Mouse (Mus musculus) spleen, adult 2 months (tissue): Measurements from ENCODE around the gene Bean1. TPM values are rescaled to one million over a fixed set of nuclear protein-coding genes. Genes with fewer than 3 reads are reported as not detected.

ENCODE experiments used
- DNase-seq, 2 experiments: peaks; one replicate each; pipeline versions ENCODE4 v3.0.0 to v3.0.0-alpha.2; 2012 to 2021; ENCODE audit warnings: low spot score in 2 of 2, low read depth in 1 of 2
- H3K27ac ChIP-seq: fragments of 200-500 bp; 2 replicates; pipeline ENCODE4 v1.5.1; 2012; ENCODE audit warnings: low read length, inconsistent platforms; ENCODE audit not compliant: insufficient read depth
- H3K27me3 ChIP-seq: fragments of 200-500 bp; 2 replicates; pipeline ENCODE4 v1.6.1; 2012; ENCODE audit warnings: mild to moderate bottlenecking, moderate library complexity, low read length, inconsistent platforms; ENCODE audit not compliant: control insufficient read depth, insufficient read depth
- H3K36me3 ChIP-seq: fragments of 200-500 bp; 2 replicates; pipeline ENCODE4 v1.6.1; 2012; ENCODE audit warnings: mild to moderate bottlenecking, low read length, inconsistent platforms; ENCODE audit not compliant: control insufficient read depth, insufficient read depth
- H3K4me1 ChIP-seq: fragments of 200-500 bp; 2 replicates; pipeline ENCODE4 v1.6.1; 2011; ENCODE audit warnings: inconsistent platforms; ENCODE audit not compliant: control insufficient read depth, insufficient read depth, insufficient read length
- H3K4me3 ChIP-seq: fragments of 200-500 bp; 2 replicates; pipeline ENCODE4 v1.5.1; 2011; ENCODE audit warnings: mild to moderate bottlenecking, inconsistent platforms; ENCODE audit not compliant: insufficient read depth, insufficient read length; ENCODE audit errors: extremely low read depth
- CTCF ChIP-seq: fragments of 200-500 bp; IDR thresholded peaks from 2 replicates; pipeline ENCODE4 v1.5.1; 2011; ENCODE audit warnings: mild to moderate bottlenecking, inconsistent platforms; ENCODE audit not compliant: insufficient read depth, insufficient read length, insufficient replicate concordance; ENCODE audit errors: extremely low read depth
- POLR2A ChIP-seq: fragments of 200-500 bp; IDR thresholded peaks from 2 replicates; pipeline ENCODE4 v1.6.1; 2011; ENCODE audit warnings: low read depth, low read length, inconsistent platforms
- WGBS: fragments of 180-500 bp; shearing (Covaris S2); methylation state at CpG from one replicate; pipeline ENCODE4 v1.1.7; 2018; 5-methylcytosine and 5-hydroxymethylcytosine counted together
- polyA plus RNA-seq: library from polyadenylated mRNA; depleted of rRNA; stranded (reverse); fragments of >200 nt; gene quantifications from 2 replicates; pipeline ENCODE4 v1.2.3, GENCODE M21; 2012; rRNA removed

Gene Bean1
- 0.63 and 0.72 TPM in 2 replicates for polyA plus RNA-seq

DNA sequence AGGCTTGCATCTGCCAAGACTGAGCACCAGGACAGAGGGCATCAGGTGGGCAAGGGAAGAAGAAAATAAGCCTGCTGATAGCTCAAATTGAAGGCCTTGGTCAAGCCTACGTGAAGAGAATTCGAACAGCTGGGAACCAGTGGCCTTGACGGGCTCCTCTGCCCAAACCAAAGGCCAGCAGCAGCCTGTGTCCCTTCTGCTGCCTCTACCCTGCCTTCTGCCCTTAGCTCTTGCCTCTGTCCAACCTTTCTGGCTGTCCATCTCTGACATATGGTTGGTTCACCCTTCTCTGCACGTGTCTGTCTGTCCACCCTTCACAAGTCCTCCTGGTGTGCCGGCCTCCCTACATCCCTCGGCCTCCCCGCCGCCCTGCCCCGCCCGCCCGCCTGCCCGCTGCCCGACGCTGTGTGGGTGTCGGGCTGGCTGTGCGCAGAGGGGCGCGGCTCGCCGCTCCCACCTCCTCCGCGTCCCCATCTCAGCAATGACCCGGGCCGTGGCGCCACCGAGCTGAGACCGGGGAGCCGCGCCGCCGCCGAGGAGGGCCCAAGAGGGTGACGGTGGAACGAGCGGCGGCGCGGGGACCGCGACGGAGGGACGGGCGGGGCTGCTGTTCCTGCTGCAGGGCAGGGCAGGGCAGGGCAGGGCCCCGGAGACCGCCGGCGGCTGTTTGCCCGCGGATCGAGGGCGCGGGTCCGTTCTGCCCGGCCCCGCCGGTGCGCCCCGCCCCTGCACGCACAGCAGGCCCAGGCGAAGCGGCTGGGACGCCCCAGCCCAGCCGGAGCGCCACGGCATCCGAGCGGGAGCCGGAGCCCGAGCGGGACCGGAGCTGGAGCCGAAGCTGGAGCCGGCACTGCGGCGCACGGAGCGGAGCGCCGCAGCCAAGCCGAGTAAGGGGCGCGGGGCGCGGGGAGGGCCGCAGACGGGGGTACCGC is at the start of gene Bean1:
TSS of gene Bean1 (plus strand) at position 325 of the 932 bp plus-strand sequence.
- Histone ChIP-seq H3K36me3 (no peaks in the 10 kb centered on the region), H3K27ac (no peak within 1 kb of the TSS), H3K27me3 (peaks cover 17% of the 10 kb centered on the region), H3K4me1 (peaks cover 8% of the 10 kb centered on the region; the same call in 1 of the 2 replicates), H3K4me3 (peak within 1 kb of the TSS; percentile 41; the same call in 1 of the 2 replicates)
- TF ChIP-seq CTCF (no peak), POLR2A (no peak)
- 3% methylated on average over 84 of the region's 87 CpGs for WGBS
- peak in 1 of 2 experiments; percentile 33 for DNase-seq

- DNase-seq: no peak
- no peaks in the 10 kb centered on the region for H3K27me3 ChIP-seq
- no peak overlapping the region for H3K27ac ChIP-seq
- H3K4me3 ChIP-seq: no peak overlapping the region
- H3K36me3 ChIP-seq: no peaks in the 10 kb centered on the region
- peaks cover 17% of the 10 kb centered on the region; the same call in 1 of the 2 replicates for H3K4me1 ChIP-seq
- WGBS: 84% methylated on average over 12 of the region's 12 CpGs
- no peak for TF ChIP-seq CTCF
- no peak for TF ChIP-seq POLR2A
These were observed 48.4 kb upstream of the Bean1 start for GRCm38 (mm10) chr8:104121640-104122416.

GRCm38 (mm10) chr8:104123080-104123657 is 47.1 kb upstream of the Bean1 start:
- WGBS: 93% methylated on average over 2 of the region's 2 CpGs
- Histone ChIP-seq H3K27me3 (no peaks in the 10 kb centered on the region), H3K4me1 (peaks cover 21% of the 10 kb centered on the region; the same call in 1 of the 2 replicates), H3K4me3 (no peak overlapping the region), H3K27ac (no peak overlapping the region), H3K36me3 (no peaks in the 10 kb centered on the region)
- no peak for TF ChIP-seq POLR2A
- TF ChIP-seq CTCF: no peak
- DNase-seq: no peak

DNA sequence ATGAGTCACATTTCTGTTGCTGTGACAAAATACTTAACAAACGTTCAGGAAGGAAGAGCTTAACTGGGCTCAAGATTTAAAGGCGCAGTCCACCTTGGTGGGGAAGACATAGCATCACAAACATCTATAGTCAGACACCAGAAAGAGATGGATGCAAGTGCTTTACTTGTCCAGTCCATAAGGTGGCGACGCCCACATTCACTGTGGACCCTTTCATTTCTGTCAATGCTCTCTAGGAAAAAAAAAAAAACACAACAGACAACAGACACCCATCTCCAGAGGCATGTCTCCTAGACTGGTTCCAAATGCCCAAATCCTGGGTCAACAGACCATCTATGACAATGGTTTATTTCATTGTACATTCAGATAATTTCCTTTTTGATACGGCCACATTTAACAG is 45.7 kb upstream of the Bean1 start:
- TF ChIP-seq POLR2A (no peak), CTCF (no peak)
- no peaks in the 10 kb centered on the region for H3K27me3 ChIP-seq
- 65% methylated on average over 5 of the region's 5 CpGs for WGBS
- no peaks in the 10 kb centered on the region for H3K36me3 ChIP-seq
- no peak overlapping the region for H3K4me3 ChIP-seq
- H3K27ac ChIP-seq: no peak overlapping the region
- no peak for DNase-seq
- peaks cover 25% of the 10 kb centered on the region; the same call in 1 of the 2 replicates for H3K4me1 ChIP-seq

GRCm38 (mm10) chr8:104127160-104127883 is 42.9 kb upstream of the Bean1 start:
- WGBS: 43% methylated on average over 4 of the region's 4 CpGs
- H3K27me3 ChIP-seq: no peaks in the 10 kb centered on the region
- H3K4me3 ChIP-seq: no peak overlapping the region
- peak overlapping the region; percentile 77; the same call in 1 of the 2 replicates for H3K27ac ChIP-seq
- H3K4me1 ChIP-seq: peaks cover 26% of the 10 kb centered on the region; the same call in 1 of the 2 replicates
- TF ChIP-seq POLR2A (no peak), CTCF (no peak)
- DNase-seq: peak; percentile 32 to 53
- no peaks in the 10 kb centered on the region for H3K36me3 ChIP-seq

DNA sequence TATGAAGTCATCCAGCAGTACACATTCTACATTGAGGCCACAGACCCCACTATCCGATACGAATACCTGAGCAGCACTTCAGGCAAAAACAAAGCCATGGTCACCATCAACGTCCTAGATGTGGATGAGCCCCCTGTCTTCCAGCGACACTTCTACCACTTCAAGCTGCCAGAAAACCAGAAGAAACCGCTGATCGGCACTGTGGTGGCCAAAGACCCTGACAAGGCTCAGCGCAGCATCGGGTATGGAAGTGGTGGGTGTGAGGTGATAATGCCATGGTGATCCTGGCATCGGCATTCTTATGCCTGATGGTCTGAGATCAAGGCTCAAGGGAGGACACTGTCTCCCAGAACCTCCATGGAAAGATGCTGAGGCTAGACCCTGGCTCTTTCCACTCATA is 39.3 kb upstream of the Bean1 start:
- TF ChIP-seq POLR2A: no peak
- no peak for TF ChIP-seq CTCF
- H3K27ac ChIP-seq: no peak overlapping the region
- no peaks in the 10 kb centered on the region for H3K27me3 ChIP-seq
- no peaks in the 10 kb centered on the region for H3K36me3 ChIP-seq
- WGBS: 95% methylated on average over 9 of the region's 9 CpGs
- no peak for DNase-seq
- H3K4me1 ChIP-seq: peaks cover 18% of the 10 kb centered on the region; the same call in 1 of the 2 replicates
- H3K4me3 ChIP-seq: no peak overlapping the region
